Mouse (Mus musculus): ENCODE measurements around the gene Luc7l. TPM values are rescaled to one million over a fixed set of nuclear protein-coding genes. Genes with fewer than 3 reads are reported as not detected.

Gene Luc7l
- polyA plus RNA-seq, 1 experiment from 2014 or later, result 148 TPM

Other genes with a start within 250 kb of the Luc7l start
- 39.3 and 39.8 TPM in 2 replicates for gene Rab11fip3, start 183.3 kb upstream of the Luc7l start, polyA plus RNA-seq (2016; fragmentation: Nextera tagmentation; extraction: Ambion mirVana)
- 27.1 and 28.2 TPM in 2 replicates for gene Decr2, start 162.6 kb upstream of the Luc7l start, polyA plus RNA-seq (2016; fragmentation: Nextera tagmentation; extraction: Ambion mirVana)
- gene Nme4, start 157.3 kb upstream of the Luc7l start, polyA plus RNA-seq (2016; fragmentation: Nextera tagmentation; extraction: Ambion mirVana), result 58.6 and 62.9 TPM in 2 replicates
- gene Tmem8, start 139.6 kb upstream of the Luc7l start, polyA plus RNA-seq (2016; fragmentation: Nextera tagmentation; extraction: Ambion mirVana), result 2.1 and 2.6 TPM in 2 replicates
- gene Mrpl28, start 129.4 kb upstream of the Luc7l start, polyA plus RNA-seq (2016; fragmentation: Nextera tagmentation; extraction: Ambion mirVana), result 208 and 218 TPM in 2 replicates
- 12.0 and 13.1 TPM in 2 replicates for gene Axin1, start 114.2 kb upstream of the Luc7l start, polyA plus RNA-seq (2016; fragmentation: Nextera tagmentation; extraction: Ambion mirVana)
- gene Pdia2, start 53.8 kb upstream of the Luc7l start, polyA plus RNA-seq (2016; fragmentation: Nextera tagmentation; extraction: Ambion mirVana), result 0.29 and 0.67 TPM in 2 replicates
- gene Rgs11, start 49.9 kb upstream of the Luc7l start, polyA plus RNA-seq (2016; fragmentation: Nextera tagmentation; extraction: Ambion mirVana), result 2.4 and 3.8 TPM in 2 replicates
- gene Arhgdig, start 45.1 kb upstream of the Luc7l start, polyA plus RNA-seq (2016; fragmentation: Nextera tagmentation; extraction: Ambion mirVana), result 10.5 and 10.6 TPM in 2 replicates
- 19.7 and 24.4 TPM in 2 replicates for gene Fam234a, start 8.7 kb upstream of the Luc7l start, polyA plus RNA-seq (2016; fragmentation: Nextera tagmentation; extraction: Ambion mirVana)
- gene Neurl1b, start 161.9 kb downstream of the Luc7l start, polyA plus RNA-seq (2016; fragmentation: Nextera tagmentation; extraction: Ambion mirVana), result 0.57 and 0.72 TPM in 2 replicates

All from forebrain, embryonic 12.5 days (tissue).